Mouse (Mus musculus): ENCODE data around the gene Sh3kbp1. TPM values are rescaled to one million over a fixed set of nuclear protein-coding genes. Genes with fewer than 3 reads are reported as not detected.

The Sh3kbp1 gene
- total RNA-seq, 2 experiments from 2014 or later = 23.1 to 27.2 TPM

Other genes with a start within 250 kb of the Sh3kbp1 start
- 1 to 10 TPM; 1.5 to 3.9 TPM for gene Map7d2, start 212.7 kb upstream of the Sh3kbp1 start, total RNA-seq (2021)
- 1 to 10 TPM; 9.3 to 9.9 TPM for gene Bclaf3, start 100.6 kb upstream of the Sh3kbp1 start, total RNA-seq (2021)